Mouse (Mus musculus) left cerebral cortex, adult 8-10 months (tissue): ENCODE measurements around the gene Dnlz. TPM values are rescaled to one million over a fixed set of nuclear protein-coding genes. Genes with fewer than 3 reads are reported as not detected.

Source experiments
- DNase-seq, 2 experiments: peaks; one replicate each; pipeline ENCODE4 v3.0.0; 2022; ENCODE audit warnings: low spot score in 2 of 2
- total RNA-seq, 4 experiments: library from RNA; stranded (reverse); gene quantifications; 2 replicates each; pipeline ENCODE4 v1.2.4; 2022

Gene Dnlz
- total RNA-seq, 4 experiments from 2014 or later = 24.5 to 27.8 (median 26.1) TPM

DNA sequence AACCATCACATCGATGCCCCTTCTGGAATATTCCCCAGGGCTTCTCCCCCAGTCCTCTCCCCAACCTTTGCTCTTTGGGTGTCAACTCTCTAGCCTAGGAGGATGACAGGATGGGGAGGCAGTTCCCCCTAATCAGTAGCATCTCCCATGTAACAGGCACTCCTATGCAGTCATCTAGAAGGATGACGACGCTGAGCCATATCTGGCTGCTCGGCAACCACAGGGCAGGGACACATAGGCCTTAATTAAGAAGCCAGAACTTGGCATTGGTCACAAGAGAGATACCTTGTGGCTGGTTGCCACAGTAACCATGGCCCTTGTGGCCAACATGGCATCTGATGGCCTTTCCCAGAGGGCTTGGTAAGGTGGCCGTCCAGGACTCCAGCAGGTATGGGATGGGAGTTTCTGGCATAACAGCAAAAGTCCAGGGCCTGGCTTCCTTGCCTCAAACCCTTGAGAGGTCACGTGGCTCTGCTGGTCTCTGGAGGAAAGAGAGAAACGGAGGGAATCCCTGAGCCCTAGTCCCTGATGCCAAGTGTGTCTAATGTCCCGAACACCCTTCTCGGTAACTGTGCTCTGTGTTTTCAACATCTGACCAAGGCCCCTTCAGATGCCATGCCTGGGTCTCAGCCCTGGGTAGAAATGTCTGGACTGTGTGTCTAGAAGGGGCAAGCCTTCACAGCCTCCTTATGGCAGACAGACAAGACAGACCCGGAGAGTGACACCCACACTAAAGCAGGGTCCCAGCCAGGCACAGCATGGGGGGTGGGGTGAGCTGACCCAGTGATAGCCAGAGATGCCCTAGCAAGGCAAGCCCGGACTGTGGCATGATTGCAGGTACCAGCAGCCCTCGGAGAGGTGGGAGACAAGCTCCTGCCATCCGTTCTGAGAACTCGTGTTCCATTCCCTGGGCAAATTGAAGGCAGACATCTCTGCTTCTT is 31.4 kb downstream of the Dnlz start:
- no peak for DNase-seq

GRCm38 (mm10) chr2:26319519-26320244 is 32.2 kb downstream of the Dnlz start:
- no peak for DNase-seq

- no peak for DNase-seq
These were observed 32.8 kb downstream of the Dnlz start for GRCm38 (mm10) chr2:26319109-26319508.

DNA sequence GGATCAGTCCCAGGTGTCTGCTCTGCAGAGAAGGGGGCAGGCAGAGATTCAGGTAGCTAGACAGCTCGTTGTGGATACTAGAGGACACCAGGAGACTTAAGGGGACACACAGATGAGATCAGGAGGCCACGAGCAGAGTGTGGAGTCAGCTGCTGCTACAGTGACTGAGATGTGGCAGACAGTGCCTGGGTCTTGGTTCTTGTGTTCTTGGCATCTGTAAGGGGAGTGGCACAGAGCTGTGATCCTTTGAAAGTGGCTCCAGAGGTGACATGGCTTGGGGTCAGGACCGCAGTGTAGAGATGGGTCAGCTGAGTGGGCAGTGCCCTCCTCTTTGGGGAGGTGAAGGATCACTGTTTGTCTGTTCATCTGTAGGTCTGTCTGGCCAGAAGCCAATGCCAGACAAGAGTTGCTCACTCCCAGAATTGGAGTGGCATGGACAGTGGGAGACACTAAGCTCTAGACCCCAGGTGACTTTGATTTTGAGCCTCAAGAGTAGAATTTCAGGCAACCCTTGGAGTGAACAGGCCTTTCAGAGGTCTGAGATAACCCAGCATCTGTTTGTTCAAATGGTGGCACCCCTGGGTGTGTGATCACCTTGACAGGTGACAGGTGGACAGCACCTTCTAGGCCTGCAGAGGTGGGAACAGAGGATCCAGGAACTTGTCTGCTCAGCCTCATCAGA is 33.8 kb downstream of the Dnlz start:
- no peak for DNase-seq

DNA sequence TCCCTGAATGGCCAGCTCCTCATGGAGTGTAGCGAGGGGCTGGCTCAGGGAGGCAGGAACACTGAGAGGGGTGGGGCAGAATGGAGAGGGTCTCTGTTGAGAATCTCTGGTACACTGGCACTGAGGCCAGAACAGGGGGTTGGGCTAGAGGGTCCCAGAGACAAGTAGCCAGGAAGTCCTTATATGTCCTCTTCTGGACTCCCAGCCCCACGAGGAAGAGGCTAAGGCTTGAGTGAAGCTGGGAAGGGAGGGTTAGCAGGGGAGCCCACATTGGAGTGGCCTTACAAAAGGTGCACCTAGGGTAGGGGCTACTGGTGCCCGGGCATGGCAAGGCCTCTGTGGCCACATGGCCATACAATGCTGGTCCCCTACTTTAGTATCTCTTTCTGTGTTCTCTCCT is 34.5 kb downstream of the Dnlz start:
- DNase-seq = no peak

- DNase-seq = peak in 1 of 2 experiments; percentile 32
These were observed 35.2 kb downstream of the Dnlz start for GRCm38 (mm10) chr2:26316576-26317246.

DNA sequence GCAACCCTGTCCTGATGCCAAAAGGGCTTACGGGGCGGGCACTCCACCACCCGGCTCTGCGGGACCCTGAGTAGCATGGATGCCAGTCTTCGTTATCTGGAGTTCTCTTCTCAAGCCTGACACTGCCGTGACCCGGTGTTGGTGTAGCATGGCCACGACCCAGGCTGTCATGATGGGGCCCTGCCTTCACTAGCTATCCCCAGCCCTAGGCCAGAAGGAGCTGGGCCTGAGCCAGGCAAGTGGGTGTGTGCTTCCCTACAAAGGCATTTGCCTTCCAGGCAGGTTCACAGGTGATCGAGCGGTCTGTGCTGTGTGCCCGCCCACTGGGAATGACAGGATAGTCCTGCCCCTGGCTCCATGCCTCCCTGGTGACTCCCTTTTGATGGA is 36.0 kb downstream of the Dnlz start:
- DNase-seq = peak in 1 of 2 experiments; percentile 48

- DNase-seq = peak in 1 of 2 experiments; percentile 72
These were observed 36.6 kb downstream of the Dnlz start, which contains the start of gene Gpsm1 for GRCm38 (mm10) chr2:26315072-26315924. Gpsm1 (plus strand) TSS chr2:26315515.

GRCm38 (mm10) chr2:26314281-26315071 is 37.4 kb downstream of the Dnlz start:
- peak in 1 of 2 experiments; percentile 39 for DNase-seq

GRCm38 (mm10) chr2:26313394-26313793 is 38.5 kb downstream of the Dnlz start:
- no peak for DNase-seq

GRCm38 (mm10) chr2:26312812-26313211 is 39.1 kb downstream of the Dnlz start:
- no peak for DNase-seq

DNA sequence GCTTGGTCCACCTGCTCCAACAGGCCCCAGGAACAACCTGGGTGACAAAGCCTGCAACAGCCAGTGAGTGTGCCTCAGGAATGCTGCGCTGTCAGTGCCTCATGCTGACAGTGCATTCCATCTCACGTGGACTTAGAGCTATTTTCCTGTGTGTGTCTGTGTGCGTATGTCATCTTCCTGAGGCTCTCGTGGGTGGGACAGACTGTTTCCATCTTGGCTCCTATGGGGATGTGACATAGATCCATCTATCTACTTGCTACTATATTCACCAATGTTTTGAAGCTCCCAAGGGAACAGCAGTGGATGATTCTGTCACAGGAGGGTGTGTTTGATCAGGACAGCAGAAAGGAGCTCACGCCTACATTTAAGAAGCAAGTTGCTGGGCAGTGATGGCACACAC is 40.0 kb downstream of the Dnlz start:
- DNase-seq = peak in 1 of 2 experiments; percentile 30

DNA sequence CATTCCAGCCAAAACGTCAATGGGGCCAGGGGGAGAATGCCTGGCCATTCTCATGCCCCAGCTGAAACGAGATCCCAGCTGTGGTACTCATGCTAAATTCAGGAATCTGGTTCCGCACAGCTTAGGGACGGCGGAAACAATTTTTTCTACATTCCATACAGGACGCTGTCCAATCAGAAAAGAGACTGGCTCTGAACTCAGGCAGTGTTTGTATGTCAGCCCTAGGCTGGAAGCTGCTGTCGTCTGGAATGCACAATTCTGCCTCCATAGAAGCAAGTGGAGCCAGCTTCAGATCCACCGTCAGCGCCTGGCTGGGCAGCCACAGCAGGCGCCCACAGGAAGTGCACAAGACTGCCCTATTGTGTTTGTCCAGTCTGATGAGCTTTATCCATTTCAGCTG is 42.2 kb downstream of the Dnlz start:
- no peak for DNase-seq

DNA sequence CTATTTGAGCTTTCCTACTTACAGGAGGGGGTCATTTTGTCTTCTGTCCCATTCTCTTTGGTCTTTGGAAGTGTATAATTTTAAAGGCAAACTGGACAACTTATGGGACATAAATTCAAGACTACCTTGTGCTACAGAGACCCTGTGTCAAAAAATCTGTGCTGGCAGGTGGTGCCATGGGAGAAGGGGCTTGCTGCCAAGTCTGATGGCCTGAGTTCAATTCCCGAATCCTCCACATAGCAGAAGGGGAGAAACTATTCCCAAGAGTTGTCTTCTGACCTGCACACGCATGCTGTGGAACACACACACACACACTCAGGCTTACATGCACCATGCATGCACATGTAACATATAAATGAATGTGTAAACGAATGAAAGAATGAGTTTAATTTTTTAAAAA is 45.2 kb downstream of the Dnlz start:
- DNase-seq = no peak

DNA sequence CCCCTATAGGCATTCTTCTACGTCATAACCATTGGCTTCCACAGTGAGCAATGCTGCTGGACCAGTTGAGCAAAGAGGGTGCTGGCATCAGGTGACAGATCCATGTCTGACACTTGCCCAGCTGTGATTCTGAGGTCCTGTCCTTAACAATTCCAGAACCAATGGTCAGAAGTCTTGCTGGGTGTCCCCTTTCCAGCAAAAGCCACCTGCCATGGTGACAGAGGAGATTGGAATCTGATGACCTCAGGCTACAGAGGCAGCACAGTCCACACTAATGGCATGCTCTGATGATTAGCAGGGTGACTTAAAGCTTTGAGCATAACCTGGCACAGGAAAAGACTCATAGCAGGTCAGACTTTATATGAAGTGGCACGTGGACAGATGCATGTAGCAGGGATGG is 46.4 kb downstream of the Dnlz start:
- DNase-seq = no peak

GRCm38 (mm10) chr2:26304711-26305110 is 47.2 kb downstream of the Dnlz start:
- DNase-seq = no peak

DNA sequence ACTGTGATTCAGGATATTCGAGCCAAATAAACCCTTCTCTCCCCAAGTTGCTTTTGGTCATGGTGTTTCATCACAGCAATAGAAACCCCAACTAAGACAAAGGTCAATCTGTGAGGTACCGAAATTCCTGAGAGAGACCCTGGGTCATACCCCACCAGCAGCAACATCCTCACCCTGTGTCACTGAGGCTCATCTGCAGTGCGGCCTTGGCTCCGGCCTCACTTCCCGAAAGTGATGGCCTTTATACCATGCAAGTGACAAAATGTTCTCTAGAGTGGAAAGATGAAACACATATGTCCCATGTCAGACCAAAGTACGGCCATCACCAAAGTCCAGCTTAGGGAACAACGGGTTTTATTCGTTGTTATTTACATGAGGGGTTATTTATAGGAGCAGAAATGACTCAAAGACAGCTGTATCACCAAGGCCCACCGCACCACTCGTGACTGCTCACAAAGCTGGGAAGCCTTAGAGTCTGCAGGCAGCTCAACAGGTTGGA is 49.9 kb downstream of the Dnlz start:
- no peak for DNase-seq

DNA sequence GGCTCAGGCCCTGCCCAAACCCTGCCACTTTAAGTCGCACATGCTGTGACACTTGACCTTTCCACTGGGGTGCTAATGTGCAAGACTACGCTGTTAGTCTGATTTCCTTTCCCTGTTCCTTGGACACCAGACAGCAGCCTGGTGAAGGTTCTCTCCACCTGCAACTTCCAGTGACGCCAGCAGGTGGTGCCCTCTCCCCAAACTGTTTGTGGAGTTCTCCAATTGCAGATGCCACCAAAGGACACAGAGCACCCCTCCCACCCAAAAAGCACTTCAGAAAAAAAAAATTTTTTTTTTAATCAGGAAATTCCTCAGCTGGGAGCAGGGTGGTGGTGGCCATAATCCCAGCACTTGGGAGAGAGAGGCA is 51.1 kb downstream of the Dnlz start:
- peak; percentile 71 to 94 for DNase-seq

GRCm38 (mm10) chr2:26300161-26300807 is 51.6 kb downstream of the Dnlz start:
- DNase-seq = peak; percentile 14 to 38
